Mouse (Mus musculus) stomach, embryonic 16.5 days (tissue): ENCODE measurements around the gene Gm13871. TPM values are rescaled to one million over a fixed set of nuclear protein-coding genes. Genes with fewer than 3 reads are reported as not detected.
"Not testable (repeated sequence)": the region's sequence is repeated elsewhere in the genome, so short reads cannot be mapped to it uniquely, and the experiment has no call there.

Experiments used
- ATAC-seq: fragments of 200-750 bp; cut with Nextera tagmentation; 2 replicates; pipeline ENCODE4 v1.8.0; 2017; ENCODE audit warnings: moderate number of reproducible peaks, moderate TSS enrichment; ENCODE audit not compliant: insufficient read depth, low FRiP score
- H3K27ac ChIP-seq: fragments of 300-500 bp; sonication (generic); 2 replicates; pipeline ENCODE4 v1.5.1; 2014; ENCODE audit warnings: low read length
- H3K27me3 ChIP-seq: fragments of 300-500 bp; sonication (generic); 2 replicates; pipeline ENCODE4 v1.6.1; 2014; ENCODE audit warnings: low read length, control low read depth, mixed read lengths; ENCODE audit not compliant: control insufficient read depth, insufficient read depth
- H3K36me3 ChIP-seq: fragments of 300-500 bp; sonication (generic); 2 replicates; pipeline ENCODE4 v1.6.1; 2014; ENCODE audit warnings: low read length; ENCODE audit not compliant: control insufficient read depth, insufficient read depth
- H3K4me1 ChIP-seq: fragments of 300-500 bp; sonication (generic); 2 replicates; pipeline ENCODE4 v1.6.1; 2014; ENCODE audit warnings: low read length, control low read depth, mixed read lengths; ENCODE audit not compliant: control insufficient read depth, insufficient read depth
- H3K4me2 ChIP-seq: fragments of 300-500 bp; sonication (generic); 2 replicates; pipeline ENCODE4 v1.6.1; 2014; ENCODE audit warnings: low read depth, low read length, mixed read lengths
- H3K4me3 ChIP-seq: fragments of 300-500 bp; sonication (generic); replicated peaks from 2 replicates; pipeline ENCODE4 v1.5.1; 2014; ENCODE audit warnings: mild to moderate bottlenecking, low read length
- H3K9ac ChIP-seq: fragments of 300-500 bp; sonication (generic); 2 replicates; pipeline ENCODE4 v1.6.1; 2014; ENCODE audit warnings: low read length
- H3K9me3 ChIP-seq: fragments of 300-500 bp; sonication (generic); replicated peaks from 2 replicates; pipeline ENCODE4 v1.6.1; 2016; ENCODE audit warnings: low read length, control low read depth; ENCODE audit not compliant: control insufficient read depth
- WGBS: fragments of 180-500 bp; shearing (Covaris S2); extraction: QIAGEN DNeasy Blood & Tissue Kit; methylation state at CpG from one replicate; pipeline ENCODE4 v1.1.7; 2014; 5-methylcytosine and 5-hydroxymethylcytosine counted together
- polyA plus RNA-seq: library from polyadenylated mRNA; unstranded; fragments of >200 nt; fragmentation: Nextera tagmentation; extraction: Ambion mirVana; gene quantifications from 2 replicates; pipeline ENCODE4 v1.2.1, GENCODE M21; 2015

Gm13871 gene
- polyA plus RNA-seq: not detected in 2 replicates

DNA sequence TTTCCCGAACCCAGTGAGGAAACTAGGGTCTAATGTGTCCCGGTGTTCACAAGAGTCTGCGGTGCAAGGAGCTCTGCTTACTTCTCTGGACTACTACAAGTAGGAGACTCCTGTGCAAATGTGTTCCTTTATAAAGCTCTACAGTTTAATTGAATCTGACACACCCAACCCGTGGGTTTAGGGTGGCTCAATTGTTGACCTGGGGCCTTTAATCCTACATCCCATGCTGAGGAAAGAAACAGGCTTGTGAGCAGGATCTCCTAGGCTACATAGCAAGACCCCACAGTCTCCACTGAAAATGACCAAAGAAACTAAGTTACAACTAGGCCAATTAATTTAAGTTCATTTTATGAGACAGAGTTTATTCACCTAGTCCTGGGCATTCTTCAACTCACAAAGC lies at the start of gene Gm13871:
Gene Gm13871, minus strand, starts transcription at position 101 of the 400 bp plus-strand sequence.
- no CpG with 5 or more reads among the region's 4 CpGs for WGBS
- not testable (repeated sequence) for H3K4me2 ChIP-seq, H3K4me1 ChIP-seq, H3K36me3 ChIP-seq, H3K9ac ChIP-seq, H3K27me3 ChIP-seq, H3K27ac ChIP-seq, H3K9me3 ChIP-seq, H3K4me3 ChIP-seq, ATAC-seq

DNA sequence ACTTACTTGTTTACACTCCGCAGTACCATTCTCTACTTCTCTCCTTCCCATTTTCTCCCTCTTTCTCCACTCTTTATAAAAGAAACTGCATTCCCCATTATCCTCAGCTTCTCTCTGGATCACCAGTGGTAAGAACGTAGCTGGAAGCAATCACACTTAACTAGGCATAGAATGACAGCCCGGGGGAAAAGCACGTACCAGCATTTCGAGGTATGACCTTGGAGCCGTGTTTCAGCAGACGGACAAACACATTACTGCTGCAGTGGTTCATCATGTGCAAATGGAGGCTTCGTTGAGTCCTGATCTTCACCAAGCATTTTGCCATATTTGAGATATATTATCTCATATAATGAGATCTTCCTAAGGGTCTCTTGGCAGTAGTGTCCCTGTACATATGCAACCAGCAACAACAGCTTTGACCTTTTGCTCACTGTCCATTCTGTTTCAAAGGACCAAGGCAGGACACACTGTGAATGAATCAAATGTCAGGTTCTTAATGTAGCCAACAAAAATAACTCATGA lies 44.7 kb upstream of the Gm13871 start, which contains the start of gene 2310002L09Rik:
Gene 2310002L09Rik, minus strand, starts transcription at position 472 of the 522 bp plus-strand sequence.
- Histone ChIP-seq H3K9me3 (no peaks in the 10 kb centered on the region), H3K4me3 (no peak within 1 kb of the TSS), H3K27ac (no peak within 1 kb of the TSS), H3K4me2 (no peak within 1 kb of the TSS), H3K9ac (no peak within 1 kb of the TSS), H3K27me3 (no peaks in the 10 kb centered on the region), H3K36me3 (no peaks in the 10 kb centered on the region), H3K4me1 (no peaks in the 10 kb centered on the region)
- no peak for ATAC-seq
- WGBS: 82% methylated on average over 8 of the region's 8 CpGs

DNA sequence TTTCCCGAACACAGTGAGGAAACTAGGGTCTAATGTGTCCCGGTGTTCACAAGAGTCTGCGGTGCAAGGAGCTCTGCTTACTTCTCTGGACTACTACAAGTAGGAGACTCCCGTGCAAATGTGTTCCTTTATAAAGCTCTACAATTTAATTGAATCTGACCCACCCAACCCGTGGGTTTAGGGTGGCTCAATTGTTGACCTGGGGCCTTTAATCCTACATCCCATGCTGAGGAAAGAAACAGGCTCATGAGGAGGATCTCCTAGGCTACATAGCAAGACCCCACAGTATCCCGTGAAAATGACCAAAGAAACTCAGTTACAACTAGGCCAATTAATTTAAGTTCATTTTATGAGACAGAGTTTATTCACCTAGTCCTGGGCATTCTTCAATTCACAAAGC lies 14.9 kb upstream of the Gm13871 start, which contains the start of gene Gm11756:
Gene Gm11756, minus strand, starts transcription at position 101 of the 400 bp plus-strand sequence.
- H3K9ac ChIP-seq, H3K4me2 ChIP-seq, H3K4me3 ChIP-seq, H3K27ac ChIP-seq, ATAC-seq, H3K27me3 ChIP-seq, H3K4me1 ChIP-seq, H3K36me3 ChIP-seq, H3K9me3 ChIP-seq: not testable (repeated sequence)
- WGBS: 78% methylated on average over 6 of the region's 6 CpGs

DNA sequence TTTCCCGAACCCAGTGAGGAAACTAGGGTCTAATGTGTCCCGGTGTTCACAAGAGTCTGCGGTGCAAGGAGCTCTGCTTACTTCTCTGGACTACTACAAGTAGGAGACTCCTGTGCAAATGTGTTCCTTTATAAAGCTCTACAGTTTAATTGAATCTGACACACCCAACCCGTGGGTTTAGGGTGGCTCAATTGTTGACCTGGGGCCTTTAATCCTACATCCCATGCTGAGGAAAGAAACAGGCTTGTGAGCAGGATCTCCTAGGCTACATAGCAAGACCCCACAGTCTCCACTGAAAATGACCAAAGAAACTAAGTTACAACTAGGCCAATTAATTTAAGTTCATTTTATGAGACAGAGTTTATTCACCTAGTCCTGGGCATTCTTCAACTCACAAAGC lies 14.7 kb downstream of the Gm13871 start, which contains the start of gene Gm11757:
Gene Gm11757, minus strand, starts transcription at position 101 of the 400 bp plus-strand sequence.
- no CpG with 5 or more reads among the region's 4 CpGs for WGBS
- not testable (repeated sequence) for ATAC-seq

DNA sequence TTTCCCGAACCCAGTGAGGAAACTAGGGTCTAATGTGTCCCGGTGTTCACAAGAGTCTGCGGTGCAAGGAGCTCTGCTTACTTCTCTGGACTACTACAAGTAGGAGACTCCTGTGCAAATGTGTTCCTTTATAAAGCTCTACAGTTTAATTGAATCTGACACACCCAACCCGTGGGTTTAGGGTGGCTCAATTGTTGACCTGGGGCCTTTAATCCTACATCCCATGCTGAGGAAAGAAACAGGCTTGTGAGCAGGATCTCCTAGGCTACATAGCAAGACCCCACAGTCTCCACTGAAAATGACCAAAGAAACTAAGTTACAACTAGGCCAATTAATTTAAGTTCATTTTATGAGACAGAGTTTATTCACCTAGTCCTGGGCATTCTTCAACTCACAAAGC lies 29.6 kb downstream of the Gm13871 start, which contains the start of gene Gm11758:
Gene Gm11758, minus strand, starts transcription at position 101 of the 400 bp plus-strand sequence.
- H3K9me3 ChIP-seq, H3K4me3 ChIP-seq, ATAC-seq, H3K4me1 ChIP-seq, H3K4me2 ChIP-seq, H3K36me3 ChIP-seq, H3K9ac ChIP-seq, H3K27me3 ChIP-seq, H3K27ac ChIP-seq: not testable (repeated sequence)
- WGBS: no CpG with 5 or more reads among the region's 4 CpGs

More for the DNA sequence above, 14.7 kb downstream of the Gm13871 start, which contains the start of gene Gm11757:
- not testable (repeated sequence) for H3K9me3 ChIP-seq, H3K36me3 ChIP-seq, H3K27ac ChIP-seq, H3K9ac ChIP-seq, H3K4me2 ChIP-seq, H3K4me1 ChIP-seq, H3K27me3 ChIP-seq, H3K4me3 ChIP-seq

Other genes starting within 250 kb of the Gm13871 start
- not detected in 2 replicates for gene Gm11239, start 237.6 kb downstream of the Gm13871 start, polyA plus RNA-seq
- not detected in 2 replicates for gene Gm428, start 222.4 kb downstream of the Gm13871 start, polyA plus RNA-seq
- 9.8 and 10.8 TPM in 2 replicates for gene Rasef, start 115.0 kb downstream of the Gm13871 start, polyA plus RNA-seq
- not detected in 2 replicates for gene Gm11758, start 29.7 kb downstream of the Gm13871 start, polyA plus RNA-seq
- not detected in 2 replicates for gene Gm11757, start 14.8 kb downstream of the Gm13871 start, polyA plus RNA-seq
- not detected in 2 replicates for gene Gm11756, start 14.8 kb upstream of the Gm13871 start, polyA plus RNA-seq
- gene 2310002L09Rik, start 44.9 kb upstream of the Gm13871 start, polyA plus RNA-seq: 5.3 TPM in 1 of 2 replicates, not detected in the other
- gene Frmd3, start 107.5 kb upstream of the Gm13871 start, polyA plus RNA-seq: 0.67 and 0.70 TPM in 2 replicates